Mouse (Mus musculus): ENCODE data around the gene Irf9.

Irf9 gene

GRCm38 (mm10) chr14:55616844-55617243 is 13.5 kb downstream of the Irf9 start:
- no peak for DNase-seq

- DNase-seq = peak; percentile 69 to 83
These were observed 14.5 kb downstream of the Irf9 start, which contains the start of gene Rec8 for GRCm38 (mm10) chr14:55617822-55618221. Gene Rec8, plus strand, starts transcription at chr14:55618037.

GRCm38 (mm10) chr14:55618486-55619195 is 15.3 kb downstream of the Irf9 start:
- DNase-seq = peak; percentile 36 to 47

GRCm38 (mm10) chr14:55628077-55628827 is 24.9 kb downstream of the Irf9 start:
- no peak for DNase-seq

- DNase-seq = peak; percentile 24 to 43
These were observed 25.9 kb downstream of the Irf9 start for GRCm38 (mm10) chr14:55629312-55629711.

GRCm38 (mm10) chr14:55634874-55635522 is 31.6 kb downstream of the Irf9 start:
- DNase-seq = peak; percentile 59 to 63

- peak; percentile 84 to 89 for DNase-seq
These were observed 32.2 kb downstream of the Irf9 start, which contains the start of gene Ipo4 for GRCm38 (mm10) chr14:55635523-55636007. Gene Ipo4, minus strand, starts transcription at chr14:55635957.

- DNase-seq = no peak
These were observed 34.4 kb downstream of the Irf9 start, which contains the start of gene Gm49378 for GRCm38 (mm10) chr14:55637795-55638194. Gene Gm49378, minus strand, starts transcription at chr14:55637895.

- no peak for DNase-seq
These were observed 37.4 kb downstream of the Irf9 start for GRCm38 (mm10) chr14:55640816-55641215.

GRCm38 (mm10) chr14:55641291-55641690 is 37.9 kb downstream of the Irf9 start:
- no peak for DNase-seq

- no peak for DNase-seq
These were observed 39.3 kb downstream of the Irf9 start for GRCm38 (mm10) chr14:55642679-55643059.

- DNase-seq = peak; percentile 78 to 90
These were observed 39.9 kb downstream of the Irf9 start, which contains the start of gene Tm9sf1 for GRCm38 (mm10) chr14:55643060-55643907. Gene Tm9sf1, minus strand, starts transcription at chr14:55643806.

GRCm38 (mm10) chr14:55644261-55644888 is 41.0 kb downstream of the Irf9 start:
- no peak for DNase-seq

GRCm38 (mm10) chr14:55649884-55650283 is 46.5 kb downstream of the Irf9 start, which contains the start of gene Tssk4:
Gene Tssk4, plus strand, starts transcription at chr14:55650184.
- no peak for DNase-seq

- DNase-seq = no peak
These were observed 48.2 kb downstream of the Irf9 start for GRCm38 (mm10) chr14:55651528-55651927.

GRCm38 (mm10) chr14:55656935-55657334 is 53.6 kb downstream of the Irf9 start:
- no peak for DNase-seq

- no peak for DNase-seq
These were observed 54.6 kb downstream of the Irf9 start for GRCm38 (mm10) chr14:55658011-55658410.

Data from cerebellum, adult 18-20 months (tissue).